Mouse (Mus musculus) left cerebral cortex, postnatal 4 days (tissue): Measurements from ENCODE around the gene Sec22a. TPM values are rescaled to one million over a fixed set of nuclear protein-coding genes. Genes with fewer than 3 reads are reported as not detected.

Experiments used
- DNase-seq: peaks from one replicate; pipeline ENCODE4 v3.0.0-alpha.2; 2022
- intact Hi-C: fragments of 180-260 bp; cut with DNase I; formaldehyde crosslinking; loops from one replicate; pipeline ENCODE4 v1.15.1; 2025
- total RNA-seq, 2 experiments: library from RNA; stranded (reverse); gene quantifications; 2 replicates each; pipeline ENCODE4 v1.2.3; 2021

Gene Sec22a
- 10 to 100 TPM; 23.3 to 23.5 TPM for total RNA-seq

DNA sequence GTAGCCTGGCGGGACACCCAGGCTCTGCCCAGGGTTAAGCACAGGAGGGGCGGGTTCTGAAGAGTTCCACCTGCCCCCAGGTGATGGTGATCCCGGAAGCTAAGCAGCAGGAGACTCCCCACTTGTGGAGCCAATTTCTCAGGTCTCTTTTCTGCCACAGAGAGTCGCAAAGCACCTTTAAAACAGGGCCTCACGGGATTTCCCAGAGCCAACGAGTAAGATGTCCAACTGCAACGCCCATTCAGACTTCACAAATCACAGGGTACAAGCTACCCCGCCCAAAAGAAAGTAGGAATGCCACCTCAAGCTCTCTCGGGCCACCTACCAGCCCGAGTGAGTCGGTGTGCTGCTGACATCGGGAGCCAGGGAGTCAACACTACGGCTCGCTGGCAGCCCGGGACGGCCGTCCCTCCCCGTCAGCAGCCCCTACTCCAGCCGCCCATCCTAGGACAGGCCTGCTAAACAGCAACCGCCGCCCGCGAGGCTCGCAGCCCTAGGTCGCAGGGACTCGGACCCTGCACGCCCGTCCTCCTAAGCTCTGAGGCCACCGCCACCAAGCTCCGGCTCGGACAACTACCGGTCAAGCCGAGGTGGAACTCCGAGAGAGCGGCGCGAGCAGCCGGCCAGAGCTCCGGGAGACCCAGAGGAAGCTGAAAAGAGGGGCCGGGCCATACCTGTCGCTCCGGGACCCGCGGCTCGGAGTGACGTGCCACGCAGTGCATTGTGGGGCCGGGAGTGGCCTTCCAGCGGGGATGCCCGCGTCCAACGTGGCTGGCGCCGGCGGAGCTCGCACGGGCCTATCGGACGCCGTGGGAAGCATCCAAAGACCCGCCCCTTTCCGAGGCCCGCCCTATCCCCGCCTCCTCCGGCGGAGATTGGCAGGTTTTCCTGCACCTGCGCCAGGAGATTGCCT, at the start of gene Sec22a:
TSS of gene Sec22a (minus strand) at position 769 of the 913 bp plus-strand sequence.
- intact Hi-C loops = no loop called here
- DNase-seq = peak; percentile 96

DNA sequence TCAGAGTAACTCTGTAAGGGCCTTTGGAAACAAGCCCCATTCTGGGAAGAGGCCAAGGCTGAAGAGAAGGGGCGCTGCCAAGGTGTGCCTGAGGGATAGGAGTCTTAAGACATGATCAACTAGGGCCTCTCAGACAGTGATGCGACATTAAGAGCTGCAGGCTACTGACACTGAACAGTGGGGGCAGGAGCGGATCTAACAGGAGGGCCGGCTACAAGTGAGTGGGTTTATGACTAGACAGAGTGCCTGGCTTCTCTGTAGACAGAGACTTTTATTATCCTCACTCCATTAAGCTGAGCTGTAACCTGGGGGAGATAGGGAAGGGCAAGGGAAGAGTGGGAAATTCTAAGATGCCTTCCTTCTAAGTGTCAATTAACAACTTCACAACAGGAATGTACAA, 43.0 kb upstream of the Sec22a start:
- intact Hi-C loops = no loop called here
- DNase-seq = no peak

DNA sequence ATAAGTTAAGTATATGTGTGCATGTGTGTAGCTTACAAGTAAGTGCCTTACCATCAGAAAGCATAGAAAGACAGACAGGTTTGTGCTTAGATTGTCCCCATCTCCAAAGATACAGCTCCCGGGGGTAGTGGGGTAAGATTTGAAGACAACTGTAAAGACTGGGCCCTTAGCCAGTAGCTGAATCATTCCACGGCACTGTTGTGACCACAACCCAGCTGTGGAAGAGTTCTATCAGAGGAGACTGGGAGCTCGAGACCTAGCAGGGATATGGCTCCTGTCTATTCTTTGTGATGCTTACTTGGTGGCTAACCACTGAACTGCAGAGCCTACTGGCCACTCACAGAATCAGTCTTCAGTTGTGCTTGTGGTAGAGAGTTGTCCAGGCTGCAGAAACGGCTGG, 42.4 kb upstream of the Sec22a start:
- DNase-seq = no peak
- intact Hi-C loops = no loop called here

DNA sequence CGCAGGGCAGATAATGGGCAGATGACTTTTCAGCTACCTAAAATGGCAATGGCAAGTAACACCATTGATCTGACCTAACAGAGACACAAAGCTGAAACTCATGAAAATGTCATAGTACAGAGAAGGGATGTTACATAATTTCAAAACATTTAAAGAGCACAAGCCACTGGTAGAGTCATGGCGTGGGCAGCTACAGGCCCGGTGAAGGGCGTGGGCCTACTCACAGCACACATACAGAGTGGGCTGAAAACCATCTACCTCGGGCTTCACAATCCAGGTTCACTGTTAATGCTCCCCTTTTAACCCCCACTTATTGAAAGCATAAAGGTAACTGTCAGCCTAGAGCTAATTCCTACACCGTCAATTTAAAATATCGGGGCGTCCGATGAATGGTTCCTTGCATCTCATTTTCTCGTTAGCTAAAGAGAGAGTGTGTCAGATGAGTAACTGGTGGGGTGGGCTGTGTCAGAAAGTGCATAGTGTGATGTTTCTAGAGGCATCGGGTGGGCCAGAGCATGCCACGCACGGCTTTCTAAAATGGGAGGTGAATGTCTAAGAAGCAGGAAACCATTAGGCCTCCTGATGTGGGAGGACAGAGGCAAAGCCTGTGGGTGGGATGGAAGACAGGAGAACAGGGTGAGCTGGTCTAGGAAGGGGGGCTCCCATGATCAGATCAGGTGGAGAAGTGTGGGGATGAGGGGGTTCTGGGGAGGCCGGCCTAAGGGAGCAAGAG, 41.8 kb upstream of the Sec22a start:
- intact Hi-C loops = no loop called here
- DNase-seq = no peak

DNA sequence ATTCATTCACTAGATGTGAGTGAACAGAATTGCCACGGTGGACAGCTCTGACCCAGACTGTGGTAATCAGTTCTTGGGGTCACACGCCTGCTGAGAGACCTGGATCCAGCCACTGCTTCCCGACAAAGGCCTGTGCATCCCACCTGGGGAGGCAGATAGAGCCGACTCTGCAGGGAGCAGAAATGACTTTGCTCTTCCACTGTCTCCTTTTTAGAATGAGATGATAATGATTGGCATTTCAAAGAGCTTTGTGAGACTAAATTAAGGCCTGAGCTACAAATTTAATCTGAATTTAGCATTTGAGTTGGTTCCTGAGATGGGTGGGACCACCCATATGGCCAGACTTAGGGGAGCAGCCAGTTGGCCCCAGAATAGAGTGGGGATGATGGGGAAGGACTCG, 41.1 kb upstream of the Sec22a start:
- no peak for DNase-seq
- intact Hi-C loops = no loop called here

DNA sequence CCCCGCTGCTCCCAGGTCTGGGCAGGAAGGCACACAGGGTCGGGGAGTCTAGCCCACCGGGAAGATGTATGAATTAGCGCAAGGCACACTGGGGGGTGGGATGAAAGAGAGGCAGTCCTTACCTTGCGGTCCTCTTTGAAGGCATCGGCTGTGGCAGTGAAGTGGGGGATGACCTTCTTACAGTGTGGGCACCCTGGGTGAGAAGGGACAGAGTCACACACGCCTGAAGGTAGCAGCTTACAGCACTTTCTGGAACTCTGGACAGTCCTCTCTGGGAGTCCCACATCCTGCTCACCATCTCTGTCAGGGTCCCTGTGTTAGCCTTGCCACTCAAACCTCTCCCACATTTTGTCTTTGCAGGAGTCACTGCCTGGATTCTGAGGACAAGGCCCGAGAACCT, 40.2 kb upstream of the Sec22a start:
- intact Hi-C loops = no loop called here
- DNase-seq = no peak

DNA sequence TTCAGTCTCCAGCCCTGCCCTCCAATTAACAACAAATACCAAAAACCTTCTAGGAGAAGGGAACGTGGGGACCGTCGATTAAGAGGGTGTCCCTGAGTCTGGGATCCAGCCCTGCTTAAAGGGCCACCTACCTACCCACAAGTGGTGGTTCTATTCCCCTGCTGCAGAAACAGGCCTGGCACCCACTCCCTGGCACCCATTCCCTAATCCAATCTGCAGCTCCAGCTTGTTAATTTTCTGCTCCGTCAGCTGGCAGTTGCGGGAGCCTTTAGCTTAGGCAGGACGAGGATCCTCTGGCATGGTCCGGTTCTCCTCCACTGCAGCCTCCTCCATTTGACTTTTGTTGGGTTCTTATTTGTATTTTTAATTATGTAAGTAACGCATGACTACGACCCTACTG, 39.6 kb upstream of the Sec22a start:
- no peak for DNase-seq
- intact Hi-C loops = no loop called here

DNA sequence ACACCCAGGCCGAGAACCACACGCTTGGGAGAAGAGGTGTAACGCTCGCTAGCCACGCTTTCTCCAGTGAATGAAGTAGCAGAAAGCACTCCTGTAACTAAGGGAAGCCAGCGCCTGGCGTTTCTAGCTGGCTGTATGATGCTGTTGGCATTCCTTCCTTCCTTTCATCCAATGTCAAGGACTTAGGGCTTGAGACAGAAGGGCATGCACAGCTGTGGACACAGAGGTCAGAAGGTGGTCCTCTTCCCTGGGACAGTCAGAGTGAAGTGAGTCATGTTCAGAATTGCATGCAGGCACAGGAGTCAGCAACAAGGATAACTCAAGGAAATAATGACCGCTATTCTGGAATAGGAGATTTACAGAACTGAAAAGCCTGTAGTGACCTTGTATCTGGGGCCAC, 29.1 kb upstream of the Sec22a start:
- DNase-seq = no peak
- intact Hi-C loops = no loop called here

DNA sequence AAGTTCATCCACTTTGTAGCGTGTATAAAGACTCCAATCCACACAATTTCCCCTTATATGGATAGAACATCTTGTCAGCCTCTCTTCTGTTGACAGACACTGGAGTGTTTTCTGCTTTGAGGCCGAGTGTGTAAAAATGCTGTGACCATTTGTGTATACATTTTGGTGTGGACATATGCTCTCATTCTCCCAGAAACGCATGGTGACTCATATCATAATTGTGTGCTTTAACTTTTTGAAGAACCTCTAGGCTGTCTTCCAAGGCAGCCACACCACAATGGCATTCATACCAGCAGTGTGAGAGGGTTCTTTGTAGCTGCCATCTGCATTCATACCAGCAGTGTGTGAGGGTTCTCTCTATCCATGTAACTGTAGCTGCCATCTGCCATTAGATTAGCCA, 21.9 kb upstream of the Sec22a start:
- intact Hi-C loops = no loop called here

DNA sequence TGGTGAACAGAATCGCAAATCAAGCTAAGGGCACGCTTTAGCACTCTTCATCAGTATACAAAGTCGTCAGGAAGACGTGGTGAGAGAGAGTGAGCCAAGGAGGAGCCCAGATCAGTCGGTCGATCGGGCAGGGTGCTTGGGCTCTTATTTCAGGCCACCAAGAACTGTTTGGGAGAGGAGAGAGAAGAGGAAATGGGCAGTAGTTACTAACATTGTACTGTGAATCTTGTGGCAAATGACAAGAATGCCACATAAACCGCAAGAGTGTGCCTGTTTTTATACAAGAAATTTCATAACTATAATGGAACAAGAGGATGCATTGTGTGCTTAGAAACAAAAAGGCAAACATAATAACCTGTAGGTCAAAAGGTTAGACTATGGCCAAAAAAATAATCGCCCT, 16.3 kb upstream of the Sec22a start:
- intact Hi-C loops = no loop called here
- no peak for DNase-seq

More for the DNA sequence above, 21.9 kb upstream of the Sec22a start:
- no peak for DNase-seq

DNA sequence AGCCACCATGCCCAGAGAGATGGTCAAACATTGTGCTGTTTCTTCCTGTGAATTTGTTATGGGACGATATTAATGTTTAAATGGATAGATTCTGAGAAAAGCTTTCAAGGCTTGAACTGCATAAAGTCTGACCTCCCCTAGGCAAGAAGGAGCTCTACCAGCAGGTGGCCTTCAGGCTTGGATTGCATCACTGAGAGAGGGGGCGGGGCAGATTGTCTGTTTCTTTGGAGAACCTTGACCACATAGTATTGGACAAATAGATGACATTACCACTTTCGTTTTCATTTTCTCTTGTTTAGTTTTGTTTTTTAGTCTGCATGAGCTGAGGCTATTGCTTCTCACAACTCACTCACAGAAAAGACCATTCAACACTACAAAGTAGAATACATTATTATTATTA, 15.6 kb upstream of the Sec22a start:
- intact Hi-C loops = no loop called here
- no peak for DNase-seq

DNA sequence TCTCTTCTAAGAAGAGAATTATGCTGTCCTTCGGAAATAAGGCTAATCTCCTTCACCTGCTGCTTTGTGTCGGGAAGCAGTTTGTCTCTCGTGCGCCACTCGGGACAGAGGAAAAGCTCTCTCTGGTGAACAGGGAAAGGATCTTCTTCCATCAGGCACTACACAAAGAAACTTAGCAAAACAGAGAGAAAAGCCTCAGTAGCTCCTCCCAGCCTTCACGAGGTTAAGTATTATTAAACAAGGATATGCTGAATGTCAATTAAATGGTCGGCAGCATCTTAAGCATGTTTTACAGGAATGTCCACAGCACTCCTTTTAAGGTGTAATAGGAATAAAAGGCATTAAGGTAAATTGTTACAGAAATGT, 328 bp upstream of the Sec22a start:
- intact Hi-C loops = no loop called here
- no peak for DNase-seq

DNA sequence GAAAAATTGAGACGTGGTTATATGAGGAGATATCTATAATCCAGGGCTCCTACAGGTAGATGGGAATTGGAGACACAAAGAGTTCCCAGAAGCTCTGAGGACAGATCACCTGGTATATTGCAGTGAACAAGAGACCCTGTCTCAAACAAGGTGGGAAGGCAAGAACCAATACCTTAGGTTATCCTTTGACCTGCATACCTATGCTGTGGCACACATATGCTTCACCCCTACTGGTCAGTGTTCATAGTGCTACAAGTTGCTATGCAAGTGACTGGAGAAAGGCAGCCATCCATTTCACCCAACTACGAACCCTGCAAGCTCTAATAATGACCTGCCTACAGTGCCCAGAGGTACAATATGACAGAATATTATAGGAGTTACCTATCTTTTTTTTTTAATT, 1.5 kb downstream of the Sec22a start:
- no peak for DNase-seq
- intact Hi-C loops = no loop called here

DNA sequence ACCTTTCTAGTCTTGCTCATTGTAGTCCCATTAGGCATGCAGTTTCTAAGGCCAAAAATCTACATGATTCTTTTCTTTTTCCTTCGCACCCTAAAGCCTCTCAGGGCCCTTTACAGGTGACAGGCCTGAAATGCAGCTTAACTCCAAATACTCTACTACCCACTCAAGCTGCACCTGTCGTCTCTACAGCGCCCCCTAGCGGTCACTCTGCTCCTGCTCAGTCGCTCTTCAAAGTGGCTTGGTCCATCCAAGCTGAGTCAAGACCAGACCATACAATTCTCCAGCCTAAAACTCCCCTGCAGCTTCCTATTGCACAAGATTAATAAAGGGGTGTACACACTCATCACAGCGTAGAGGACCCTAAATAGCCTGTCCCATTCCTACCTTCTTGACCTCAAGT, 3.1 kb downstream of the Sec22a start:
- intact Hi-C loops = no loop called here
- DNase-seq = peak; percentile 56

DNA sequence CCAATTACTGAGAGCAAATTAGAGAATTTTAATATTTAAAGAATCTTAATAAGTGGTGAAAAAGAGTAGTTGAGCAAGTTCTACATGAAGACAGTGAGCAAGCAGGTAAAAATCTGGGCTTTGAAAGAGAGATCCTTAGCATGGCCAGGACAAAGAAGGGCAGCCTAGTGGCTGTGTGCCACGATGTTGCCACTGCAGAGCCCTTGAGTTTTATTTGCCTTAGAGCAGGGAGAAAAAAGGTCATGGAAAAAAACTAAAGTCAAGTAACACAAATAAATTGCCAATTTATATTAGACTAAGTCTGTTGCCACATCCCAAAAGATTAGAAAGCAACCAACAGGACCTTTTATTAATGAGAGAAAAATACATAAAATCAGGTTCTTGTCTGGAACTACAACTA, 6.3 kb downstream of the Sec22a start:
- intact Hi-C loops = no loop called here

DNA sequence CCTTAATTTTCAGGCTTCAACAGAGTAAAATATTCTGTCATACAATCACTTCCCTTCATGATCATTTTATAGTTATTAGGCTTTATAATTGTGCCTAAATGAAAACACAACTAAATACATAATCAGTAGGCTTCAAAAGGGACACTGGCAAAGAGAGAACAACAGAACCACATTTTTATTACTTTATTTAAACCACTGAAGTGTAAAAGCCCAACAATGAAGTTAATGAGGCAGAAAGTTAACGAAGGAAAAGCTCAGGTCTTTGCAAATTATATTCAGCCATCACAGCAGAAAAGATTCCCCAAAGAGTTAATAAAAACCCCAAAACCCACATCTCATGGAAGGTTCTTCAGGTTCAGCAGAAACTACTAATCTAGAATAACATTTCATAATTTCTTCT, 33.3 kb downstream of the Sec22a start:
- intact Hi-C loops = no loop called here
- DNase-seq = no peak

More for the DNA sequence above, 6.3 kb downstream of the Sec22a start:
- DNase-seq = no peak

DNA sequence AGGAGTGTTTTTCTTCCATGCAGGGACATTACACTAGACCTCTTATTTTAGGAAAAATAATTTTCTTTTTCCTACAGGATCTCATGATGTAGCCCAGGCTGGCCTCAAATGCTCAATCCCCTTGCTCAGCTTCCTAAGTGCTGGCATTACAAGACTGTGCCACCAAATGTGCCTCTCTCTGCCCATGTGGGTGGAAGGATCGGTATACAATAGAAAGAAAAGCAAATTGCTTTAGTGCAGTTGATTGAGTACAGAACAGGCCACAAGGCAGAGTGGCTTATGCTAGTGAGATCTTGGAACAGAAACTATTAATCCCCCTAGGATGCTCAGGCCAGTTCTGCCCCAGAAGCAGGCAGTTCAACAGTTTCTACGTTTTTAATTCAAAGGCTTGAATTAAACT, 43.9 kb downstream of the Sec22a start:
- no peak for DNase-seq
- intact Hi-C loops = loop anchor here (5.0 kb wide), 1 partner anchor 498 kb away; no protein-coding TSS in a partner anchor

DNA sequence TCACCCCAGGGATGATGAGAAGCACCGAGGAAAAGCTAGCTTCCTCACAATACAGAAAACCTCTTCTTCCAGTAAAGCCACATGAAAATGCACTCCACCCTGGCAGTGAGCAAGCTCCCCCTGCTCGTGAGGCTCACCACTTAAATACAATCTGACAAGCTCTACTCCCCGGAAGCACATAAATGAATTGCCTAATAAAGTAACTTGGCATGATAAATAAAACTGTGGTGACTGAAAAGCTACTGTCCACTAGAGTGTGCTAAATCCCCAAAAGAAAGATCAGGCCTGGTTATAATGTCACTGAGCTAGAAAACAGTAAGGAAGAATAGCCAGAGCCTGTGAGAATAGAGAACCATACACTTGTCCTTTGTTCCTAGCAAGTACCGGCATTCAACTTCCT, 44.4 kb downstream of the Sec22a start:
- no peak for DNase-seq
- intact Hi-C loops = loop anchor here (5.0 kb wide), 1 partner anchor 498 kb away; no protein-coding TSS in a partner anchor

DNA sequence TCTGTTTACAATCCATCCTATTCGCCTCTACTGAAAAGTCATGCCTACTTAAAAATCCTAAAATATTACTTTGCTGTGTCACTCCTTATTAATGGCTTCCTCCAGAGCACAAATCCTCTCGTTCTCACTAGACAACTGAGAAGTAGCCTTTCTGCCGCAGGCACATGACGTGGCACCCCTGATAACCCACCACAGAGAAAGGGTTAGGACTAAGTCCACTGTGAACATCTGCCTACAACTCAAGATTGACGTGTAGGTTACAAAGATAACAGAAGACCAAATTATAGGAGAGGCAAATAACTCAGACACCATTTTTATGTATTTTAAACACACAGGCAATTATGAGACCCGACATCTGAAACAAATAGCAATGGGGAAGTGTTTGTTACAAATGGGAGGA, 45.3 kb downstream of the Sec22a start:
- no peak for DNase-seq
- intact Hi-C loops = loop anchor here (5.0 kb wide), 1 partner anchor 499 kb away; no protein-coding TSS in a partner anchor

DNA sequence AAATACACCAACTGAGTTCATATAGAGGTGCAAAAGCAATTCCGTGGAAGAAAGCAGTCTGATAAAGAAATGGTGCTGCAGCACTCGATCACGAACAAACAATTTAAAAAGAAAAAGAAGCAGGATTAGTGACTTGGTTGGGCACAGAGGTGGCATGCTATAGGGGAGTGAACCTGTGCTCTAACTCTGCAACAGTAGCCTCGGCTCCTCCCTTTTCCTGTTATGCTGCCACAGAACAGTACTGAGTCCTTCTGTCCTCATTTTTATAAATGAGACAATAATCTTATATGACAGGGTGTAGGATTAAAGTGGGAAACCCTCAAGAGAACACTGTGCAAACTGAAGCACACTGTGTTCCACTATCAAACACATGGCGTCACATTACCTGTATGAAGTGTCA, 46.3 kb downstream of the Sec22a start:
- no peak for DNase-seq
- intact Hi-C loops = loop anchor here (5.0 kb wide), 1 partner anchor 500 kb away; no protein-coding TSS in a partner anchor

DNA sequence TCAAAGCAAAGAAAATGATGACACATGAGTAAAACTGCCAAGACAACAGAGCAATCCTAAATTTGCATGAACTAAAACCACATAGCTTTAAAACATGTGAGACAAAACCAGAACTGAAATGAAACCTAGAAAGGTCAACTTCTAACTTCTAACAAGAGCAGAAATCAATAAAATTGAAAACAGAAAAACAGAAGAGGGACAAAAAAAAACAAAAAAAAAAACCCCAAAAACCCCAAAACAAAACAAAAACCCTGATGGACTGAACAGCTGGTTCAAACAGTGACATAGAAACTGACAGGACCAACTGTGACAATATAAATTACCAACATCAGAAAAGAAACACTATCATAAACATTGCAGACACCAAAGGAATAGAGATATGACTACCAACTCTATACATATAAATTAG, 46.9 kb downstream of the Sec22a start:
- intact Hi-C loops = loop anchor here (5.0 kb wide), 1 partner anchor 500 kb away; no protein-coding TSS in a partner anchor
- DNase-seq = no peak

DNA sequence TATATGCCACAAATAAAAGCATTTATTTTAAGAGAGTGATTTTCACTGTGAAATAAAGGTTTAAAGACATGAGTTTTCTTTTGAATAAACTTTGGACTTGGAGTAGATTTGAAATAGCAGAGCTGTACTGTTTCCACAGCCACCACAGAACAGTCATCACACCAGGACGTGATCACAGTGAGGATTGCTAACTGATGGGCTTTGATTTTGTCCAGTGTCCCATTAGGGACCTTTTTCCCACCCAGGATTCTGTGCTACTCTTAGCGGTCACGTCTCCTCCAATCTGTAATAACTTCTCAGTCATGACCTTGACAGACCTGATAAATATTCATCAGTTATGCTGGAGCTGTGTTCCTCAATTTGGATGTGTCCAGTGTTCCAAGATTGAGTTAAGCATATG, 48.2 kb downstream of the Sec22a start:
- intact Hi-C loops = loop anchor here (5.0 kb wide), 1 partner anchor 502 kb away; no protein-coding TSS in a partner anchor
- DNase-seq = no peak
